Mouse (Mus musculus) urinary bladder, adult 18-20 months (tissue): ENCODE measurements around the gene Cyp2c23.

ENCODE experiments used
- DNase-seq, 2 experiments: peaks; one replicate each; pipeline ENCODE4 v3.0.0; 2022; ENCODE audit warnings: low spot score in 2 of 2, mixed read lengths in 2 of 2

Cyp2c23 gene

DNA sequence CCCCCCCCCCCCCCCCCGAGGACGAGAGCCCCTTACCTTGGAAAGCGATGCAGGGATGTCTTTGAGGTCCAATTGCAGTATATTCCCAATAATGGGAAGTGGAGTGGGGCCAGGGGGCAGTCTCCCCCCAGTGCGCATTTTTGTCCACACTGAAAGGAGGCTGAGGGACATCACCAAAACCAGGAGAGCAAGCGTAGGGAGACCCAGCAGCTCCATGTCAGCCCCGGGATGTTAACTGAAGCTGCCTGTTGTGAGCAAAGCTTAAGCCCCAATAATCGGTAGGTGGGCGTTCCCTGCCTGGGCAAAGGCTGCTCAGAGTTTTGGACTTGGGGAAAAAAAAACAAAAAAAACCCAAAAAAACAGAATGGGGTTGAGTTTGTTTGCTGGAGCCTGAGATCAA lies at the start of gene Cyp2c23:
Gene Cyp2c23 (minus strand): TSS at position 237 of the 400 bp plus-strand sequence.
- no peak for DNase-seq

DNA sequence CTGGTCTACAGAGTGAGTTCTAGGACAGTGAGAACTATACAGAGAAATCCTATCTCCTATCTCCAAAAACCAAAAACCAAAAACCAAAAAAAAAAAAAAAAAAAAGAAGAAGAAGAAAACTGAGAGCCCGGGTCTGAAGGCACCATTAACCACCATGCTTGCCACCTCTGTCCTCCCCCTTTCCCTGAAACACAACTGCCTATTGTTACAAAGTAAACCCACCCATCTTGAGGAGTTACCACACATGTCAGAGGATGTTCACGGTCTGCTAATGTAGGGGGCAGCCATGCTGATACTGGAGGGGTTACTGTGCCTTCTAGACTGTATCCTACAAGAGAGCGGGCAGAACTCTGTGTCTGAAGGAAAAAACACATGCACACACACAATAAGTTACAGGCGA lies 48.0 kb upstream of the Cyp2c23 start:
- DNase-seq: no peak

DNA sequence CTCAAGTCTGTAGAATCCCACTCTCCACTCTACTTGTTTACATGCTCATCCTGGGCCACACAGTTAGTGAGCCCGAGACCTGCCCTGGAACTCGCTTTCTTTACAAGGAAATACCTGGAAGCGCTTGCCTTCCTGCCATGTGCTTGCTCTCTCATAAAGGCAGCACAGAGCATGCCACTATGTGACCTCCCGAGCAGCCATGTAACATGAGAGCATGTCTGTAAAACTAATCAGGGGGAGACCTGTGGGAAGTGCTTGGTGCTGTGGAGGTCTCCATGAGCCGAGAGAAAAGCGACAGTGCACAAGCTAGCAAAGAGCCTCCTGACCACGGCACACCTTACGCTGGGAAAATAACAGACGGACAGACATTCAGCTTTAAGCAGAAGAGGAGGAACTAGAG lies 47.4 kb upstream of the Cyp2c23 start:
- DNase-seq: no peak

DNA sequence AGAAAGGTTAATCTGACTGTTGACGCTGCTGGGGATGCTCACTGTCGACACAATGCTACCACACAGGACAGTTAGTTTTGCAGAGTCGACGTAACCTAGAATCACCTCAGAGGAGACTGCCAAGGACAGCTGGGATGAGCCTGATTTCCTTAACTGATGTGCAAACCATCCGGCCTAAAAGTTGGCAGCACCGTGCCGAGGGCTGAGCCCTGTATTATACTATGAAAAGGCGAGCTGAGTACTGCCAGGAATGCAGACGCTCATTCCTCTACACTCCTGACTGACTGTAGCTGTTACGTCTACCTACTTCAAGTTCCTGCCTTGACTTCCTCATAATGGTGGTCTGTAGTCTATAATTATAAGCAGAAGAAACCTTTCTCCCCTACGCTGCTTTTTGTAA lies 46.0 kb upstream of the Cyp2c23 start:
- DNase-seq: no peak

DNA sequence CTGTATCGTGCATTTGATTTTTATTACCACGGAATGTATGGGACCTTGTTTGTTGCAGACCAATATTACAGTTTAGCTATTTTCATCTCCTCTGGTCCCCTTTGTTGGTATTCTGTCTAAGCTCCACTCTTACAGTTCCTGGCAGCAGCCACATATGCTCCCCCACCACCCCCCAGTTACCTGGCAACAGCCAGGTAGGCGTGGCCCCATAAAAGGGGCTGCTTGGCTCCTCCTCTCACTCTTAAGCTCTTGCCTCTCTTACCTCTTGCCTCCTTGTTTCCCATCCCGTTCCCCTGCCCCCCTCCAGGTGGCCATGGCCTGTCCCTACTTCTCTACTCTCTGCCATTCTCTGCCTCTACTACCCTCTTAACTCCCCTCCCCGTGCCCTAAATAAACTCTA lies 42.2 kb upstream of the Cyp2c23 start:
- DNase-seq: no peak

DNA sequence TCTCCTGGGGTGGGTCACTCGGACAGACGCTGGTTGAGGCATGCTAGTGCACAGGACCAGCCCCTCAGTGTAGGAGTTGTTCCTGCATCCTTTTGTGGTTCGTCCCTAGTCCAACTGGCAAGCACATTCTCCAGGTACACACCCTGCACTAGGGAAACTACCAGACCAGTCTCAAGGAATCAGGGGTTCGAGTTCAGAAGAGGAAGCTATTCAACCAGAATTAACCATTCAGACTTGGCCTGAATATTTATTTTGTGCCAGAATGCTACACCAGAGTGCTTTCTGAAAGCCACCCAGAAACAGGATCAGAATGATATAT lies 40.9 kb upstream of the Cyp2c23 start:
- DNase-seq: no peak

DNA sequence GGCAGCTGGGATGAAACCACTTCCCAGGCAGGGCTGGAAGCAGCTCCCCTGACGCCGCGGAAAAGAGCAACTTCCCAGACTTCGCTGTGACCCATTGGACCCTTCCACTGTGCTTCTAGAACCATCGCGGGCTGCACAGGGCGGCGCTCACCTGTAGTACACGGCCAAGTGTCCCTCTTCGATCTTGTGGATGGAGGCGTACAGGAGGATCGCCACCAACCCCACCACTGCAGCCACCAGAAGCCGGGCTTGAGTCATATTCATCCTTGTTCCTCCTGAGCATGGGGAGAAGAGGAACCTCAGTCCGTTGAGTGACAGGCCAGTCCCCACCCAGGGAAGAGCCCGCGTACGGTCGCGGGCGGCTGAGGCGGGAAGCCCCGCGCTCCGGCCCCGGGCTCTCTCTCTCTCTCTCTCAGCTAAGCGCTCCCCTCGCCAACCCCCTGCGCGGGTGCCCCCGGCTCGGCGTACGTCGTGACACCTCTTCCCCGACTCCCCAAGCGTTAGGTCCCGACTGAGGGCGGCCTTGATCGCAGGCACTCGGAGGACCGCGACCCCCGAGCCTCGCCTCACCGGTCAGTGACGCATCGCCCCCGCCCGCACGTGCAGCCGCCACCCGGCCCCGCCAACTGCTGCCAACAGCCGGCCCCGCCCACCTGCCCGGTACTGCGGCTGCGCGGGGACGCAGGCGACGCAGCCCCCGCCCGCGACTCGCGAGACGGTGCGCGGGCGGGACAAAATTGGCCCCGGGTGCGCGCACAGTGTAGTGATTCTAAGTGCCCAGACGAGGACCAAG lies 40.3 kb upstream of the Cyp2c23 start, which contains the start of gene Erlin1:
Gene Erlin1 (minus strand): TSS at position 665 of the 793 bp plus-strand sequence.
- DNase-seq: peak; percentile 83 to 87

DNA sequence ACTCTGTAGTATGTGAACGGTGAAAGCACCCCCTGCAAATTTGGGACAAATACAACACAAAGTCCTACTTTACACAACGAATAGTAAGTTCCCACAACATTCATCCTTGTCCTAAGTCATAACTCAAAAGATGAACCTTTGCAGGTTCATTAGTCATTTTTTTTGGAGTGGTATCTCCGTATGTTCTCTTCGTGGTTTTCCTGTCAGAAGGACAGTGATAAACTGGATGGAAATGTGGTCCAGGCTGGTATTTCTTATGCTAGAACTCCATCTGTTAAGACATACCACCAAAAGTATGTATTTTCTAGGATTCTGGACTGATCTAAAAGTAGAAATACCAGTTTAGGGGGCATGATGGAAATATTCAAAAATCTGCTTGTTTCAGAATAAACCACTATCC lies 39.2 kb upstream of the Cyp2c23 start:
- DNase-seq: no peak

DNA sequence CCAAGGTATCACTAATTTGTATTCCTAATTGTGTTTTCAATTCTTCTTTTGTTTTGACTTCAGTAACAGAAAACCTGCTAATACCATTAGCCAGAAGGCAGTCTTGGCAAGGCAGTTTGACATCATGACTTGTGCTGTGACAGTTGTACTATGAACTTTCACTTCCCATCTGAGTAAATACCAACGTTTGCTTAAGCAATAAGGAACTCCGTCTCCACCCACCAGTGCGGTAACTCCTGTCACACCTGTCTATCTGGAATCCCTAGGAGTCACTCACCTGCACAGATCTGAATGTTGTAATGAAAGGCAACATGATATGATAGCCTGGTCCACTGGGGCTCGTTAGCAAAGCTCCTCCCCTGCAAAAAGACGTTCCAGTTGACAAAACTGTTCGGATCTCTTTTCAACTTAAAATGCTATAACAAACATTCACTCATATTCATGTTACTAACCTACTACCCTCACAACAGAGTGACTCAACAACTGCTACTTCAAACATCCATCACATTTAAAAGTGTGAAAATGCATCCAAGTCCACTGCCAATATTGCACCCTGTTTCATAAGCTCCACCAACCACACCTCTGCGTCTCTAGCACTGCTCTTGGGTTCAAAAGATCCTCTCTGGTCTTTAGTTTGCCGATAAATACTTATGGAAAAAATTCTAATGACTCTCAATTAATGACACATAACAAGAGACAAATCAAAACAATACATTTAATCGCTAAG lies 38.5 kb upstream of the Cyp2c23 start:
- DNase-seq: peak in 1 of 2 experiments; percentile 31

DNA sequence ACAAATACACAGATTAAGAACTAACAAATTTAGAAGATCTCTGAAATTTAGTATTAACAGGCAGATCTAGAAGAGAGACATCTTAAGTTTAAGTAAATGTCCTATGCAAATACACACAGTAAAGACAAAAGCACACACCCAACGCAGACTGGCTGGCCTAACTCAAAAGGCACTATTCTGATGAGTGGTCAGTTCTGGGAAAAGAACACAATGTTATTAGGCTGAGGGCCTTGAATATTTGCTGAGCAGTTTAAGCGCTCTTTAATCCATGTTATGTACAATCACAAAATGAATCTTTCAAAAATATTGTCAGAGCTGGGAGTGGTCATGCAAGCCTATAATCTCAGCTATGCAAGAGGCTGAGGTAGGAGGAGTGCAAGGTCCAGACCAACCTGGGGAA lies 35.7 kb upstream of the Cyp2c23 start:
- DNase-seq: no peak

DNA sequence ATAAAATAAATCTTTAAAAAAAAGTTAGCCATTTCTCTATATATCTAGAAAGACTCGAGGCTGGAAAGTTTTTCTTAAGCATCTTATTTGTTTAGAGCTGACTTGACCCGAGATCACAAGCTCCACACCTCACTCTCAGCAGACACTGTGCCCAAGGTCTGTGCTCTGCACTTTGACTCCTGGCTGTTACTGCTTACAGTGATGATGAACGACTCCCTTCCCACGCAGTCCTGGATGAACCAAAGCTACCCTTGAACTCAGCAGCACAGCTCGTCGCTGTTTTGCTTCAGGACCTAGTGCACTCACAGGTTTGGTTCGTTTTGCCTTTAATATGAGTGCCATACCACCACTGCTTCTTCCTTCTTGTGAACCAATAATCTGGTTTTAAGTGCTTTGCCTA lies 34.8 kb upstream of the Cyp2c23 start:
- no peak for DNase-seq

DNA sequence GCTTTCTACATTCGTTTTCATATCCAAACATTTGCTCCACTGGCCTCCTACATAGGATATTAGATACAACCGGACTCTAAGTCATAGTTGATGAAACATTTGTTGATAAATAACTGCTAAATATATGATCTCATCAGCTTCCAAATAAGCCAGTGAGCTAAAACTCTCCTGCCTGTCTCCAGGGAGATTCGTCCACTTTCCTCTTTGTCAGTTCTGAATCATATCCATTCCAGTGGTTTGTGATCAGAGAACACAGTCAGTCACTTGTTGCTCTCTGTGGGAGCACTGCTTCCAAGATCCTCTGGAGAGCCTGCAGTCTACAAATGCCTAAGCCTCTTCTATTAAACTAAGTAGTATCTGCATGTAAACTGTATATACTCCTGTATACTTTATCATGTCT lies 31.2 kb upstream of the Cyp2c23 start:
- DNase-seq: no peak

DNA sequence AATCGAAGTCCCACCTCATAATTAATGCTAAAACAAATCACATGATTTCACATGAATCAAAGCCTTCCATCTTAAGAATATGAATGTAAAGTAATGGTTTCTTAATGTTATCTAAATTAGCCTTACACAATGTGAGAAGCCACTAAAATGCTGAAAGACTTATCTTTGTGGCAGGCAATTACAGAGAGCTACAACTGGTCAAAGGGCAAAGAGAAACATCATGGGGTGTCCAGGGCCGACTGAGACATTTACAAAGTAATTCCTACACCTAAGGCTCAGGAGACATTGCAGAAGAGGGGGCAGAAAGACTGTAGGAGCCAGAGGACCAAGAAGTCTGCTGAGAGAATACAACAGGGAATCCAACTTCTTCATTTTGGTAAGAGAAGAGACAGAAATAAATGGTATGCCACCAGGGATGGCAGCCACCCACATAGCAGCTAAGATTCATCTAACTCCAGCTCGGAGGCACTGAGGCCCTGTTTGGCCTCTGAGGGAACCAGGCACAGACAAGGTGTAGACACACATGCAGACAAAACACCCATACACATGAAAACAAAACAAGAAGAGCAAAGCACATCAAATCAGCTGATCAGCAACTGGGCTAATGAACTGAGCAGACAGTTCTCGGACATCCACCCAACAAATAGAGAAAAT lies 26.3 kb upstream of the Cyp2c23 start:
- no peak for DNase-seq

DNA sequence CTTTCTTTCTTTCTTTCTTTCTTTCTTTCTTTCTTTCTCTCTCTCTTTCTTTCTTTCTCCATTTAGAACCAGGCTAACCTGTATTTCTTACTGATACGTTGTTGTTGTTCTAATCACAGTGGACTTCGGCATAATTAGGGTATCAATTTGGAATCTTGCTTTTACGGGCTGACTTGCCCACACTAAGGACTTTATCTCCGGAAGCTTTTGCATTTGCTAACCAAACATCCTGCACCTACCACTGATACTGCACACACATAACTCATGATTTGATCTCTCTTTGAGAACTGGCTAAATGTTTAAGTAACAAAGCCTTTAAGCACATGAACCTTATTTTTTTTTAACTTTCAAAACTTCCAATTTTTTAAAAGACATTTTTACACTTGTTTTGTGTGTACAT lies 21.4 kb upstream of the Cyp2c23 start:
- no peak for DNase-seq

DNA sequence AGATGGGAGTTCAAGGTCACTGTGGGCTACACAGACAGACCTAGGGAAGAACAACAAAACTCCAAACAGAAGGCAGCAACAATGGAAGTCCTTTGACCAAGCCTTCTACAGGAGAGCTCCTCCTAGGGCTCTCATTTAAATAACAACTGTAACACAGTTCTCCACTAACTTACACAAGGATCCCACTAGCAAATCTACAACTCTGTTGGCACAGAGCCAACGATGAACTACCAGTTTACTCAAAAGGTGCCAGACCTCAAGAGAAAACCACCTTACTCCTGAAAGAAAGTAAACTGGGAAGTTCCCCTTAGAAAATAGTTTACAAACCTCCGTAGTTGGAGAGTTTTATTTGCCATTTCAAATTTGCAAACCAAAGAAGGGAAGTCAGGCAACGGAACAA lies 20.3 kb upstream of the Cyp2c23 start:
- no peak for DNase-seq

DNA sequence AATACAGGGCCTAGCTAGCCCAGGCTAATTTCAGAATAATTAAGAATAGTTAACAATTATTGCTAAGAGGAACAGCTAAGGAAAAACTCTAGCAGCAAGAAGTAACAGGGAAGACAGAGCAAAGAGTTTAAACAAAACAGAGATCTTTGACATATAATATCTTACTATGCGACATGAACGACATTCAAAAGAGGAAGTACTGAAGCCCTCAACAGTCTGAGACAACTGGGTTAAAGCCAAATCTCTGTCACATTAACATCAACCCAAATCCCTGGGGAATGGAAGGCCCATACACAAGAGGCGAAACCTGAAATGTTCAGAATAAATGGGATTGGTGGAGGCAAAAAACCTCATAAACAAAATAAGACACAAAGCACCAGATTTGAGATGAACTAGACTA lies 16.8 kb upstream of the Cyp2c23 start:
- DNase-seq: no peak

DNA sequence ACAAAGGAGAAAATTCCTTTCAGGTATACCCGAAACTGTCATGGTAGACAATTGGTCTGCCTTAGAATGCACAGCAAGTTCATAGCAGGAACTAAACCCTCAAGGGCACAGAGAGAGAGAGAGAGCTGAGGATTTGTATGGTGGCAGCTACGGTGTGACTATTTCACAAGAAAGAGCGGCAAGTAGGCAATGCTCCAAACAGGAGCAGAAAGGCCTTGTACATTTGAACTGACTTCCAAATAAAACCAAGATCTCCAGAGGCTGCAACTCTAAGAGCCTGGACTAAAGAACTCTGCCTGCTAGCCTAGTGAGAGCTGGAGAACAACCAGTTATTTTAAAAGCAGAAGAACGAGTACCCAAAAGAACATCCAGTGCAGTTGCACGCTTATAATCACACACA lies 13.1 kb upstream of the Cyp2c23 start:
- DNase-seq: no peak

DNA sequence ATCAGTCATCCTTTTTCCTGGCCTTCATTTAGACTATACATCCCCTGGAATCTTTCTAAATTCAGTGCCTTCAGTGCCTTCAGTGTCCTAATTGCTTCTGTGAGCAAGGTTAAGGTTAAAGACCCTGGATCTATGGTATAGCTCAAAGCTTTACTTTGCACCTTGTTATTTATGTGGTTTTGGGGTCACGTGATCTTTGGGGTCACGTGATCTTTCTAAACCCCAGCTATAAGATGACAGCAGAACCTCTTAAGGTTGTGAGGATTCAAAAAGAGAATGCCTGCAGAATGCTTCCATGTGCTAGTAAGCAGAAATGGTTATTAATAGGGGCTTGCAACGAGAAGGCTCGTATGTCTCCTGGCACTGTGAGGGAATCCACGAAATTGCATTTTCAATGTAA lies 4.4 kb upstream of the Cyp2c23 start:
- DNase-seq: no peak

DNA sequence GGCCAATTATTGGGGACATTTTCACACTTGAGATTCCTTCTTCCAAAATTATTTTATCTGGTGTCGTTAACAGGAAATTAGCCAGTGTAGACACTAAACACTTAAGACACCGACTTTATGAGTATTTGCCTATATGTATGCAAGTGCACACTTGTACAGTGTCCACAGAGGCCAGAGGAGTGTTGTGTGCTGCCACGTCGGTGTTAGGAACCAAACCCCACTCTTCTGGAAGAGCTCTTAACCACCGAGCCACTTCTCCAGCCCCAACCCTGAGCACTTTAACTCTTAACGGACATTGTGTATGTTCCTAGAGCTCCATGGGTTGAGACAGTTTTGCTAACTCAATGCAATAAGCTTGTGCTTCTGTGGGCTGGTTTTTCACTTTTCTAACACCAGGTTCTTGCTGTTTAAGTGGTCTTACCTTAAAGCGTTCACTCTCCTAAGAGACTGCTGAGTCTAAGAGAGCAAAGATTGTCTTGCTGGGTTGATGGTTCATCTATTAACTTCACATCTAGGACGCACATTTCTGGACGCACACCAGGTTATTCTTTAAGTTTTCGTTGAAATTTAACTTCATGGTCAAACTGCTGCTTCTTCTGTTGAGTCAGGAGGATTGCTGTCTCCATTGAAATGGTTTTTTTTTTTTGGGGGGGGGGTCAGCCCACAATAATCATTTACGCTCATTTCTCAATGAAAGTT lies 3.2 kb upstream of the Cyp2c23 start:
- DNase-seq: no peak

DNA sequence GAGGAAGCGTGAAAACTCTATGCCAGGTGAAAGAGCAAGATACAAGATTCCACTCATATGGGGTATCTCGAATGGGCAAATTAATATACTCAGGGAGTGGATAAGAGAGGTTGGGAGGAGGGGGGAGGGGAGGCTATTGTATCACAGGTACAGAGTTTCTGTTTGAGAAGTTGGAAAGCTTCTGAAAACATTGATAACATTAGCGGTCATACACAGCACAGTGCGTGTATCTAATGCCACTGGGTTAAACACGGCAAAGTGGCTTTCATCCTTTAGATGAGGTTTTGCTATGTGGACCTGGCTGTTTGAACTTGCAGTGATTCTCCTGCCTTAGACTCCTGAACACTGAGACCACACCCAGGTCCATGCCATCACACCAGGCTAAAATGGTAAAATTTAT lies 1.0 kb upstream of the Cyp2c23 start:
- no peak for DNase-seq

DNA sequence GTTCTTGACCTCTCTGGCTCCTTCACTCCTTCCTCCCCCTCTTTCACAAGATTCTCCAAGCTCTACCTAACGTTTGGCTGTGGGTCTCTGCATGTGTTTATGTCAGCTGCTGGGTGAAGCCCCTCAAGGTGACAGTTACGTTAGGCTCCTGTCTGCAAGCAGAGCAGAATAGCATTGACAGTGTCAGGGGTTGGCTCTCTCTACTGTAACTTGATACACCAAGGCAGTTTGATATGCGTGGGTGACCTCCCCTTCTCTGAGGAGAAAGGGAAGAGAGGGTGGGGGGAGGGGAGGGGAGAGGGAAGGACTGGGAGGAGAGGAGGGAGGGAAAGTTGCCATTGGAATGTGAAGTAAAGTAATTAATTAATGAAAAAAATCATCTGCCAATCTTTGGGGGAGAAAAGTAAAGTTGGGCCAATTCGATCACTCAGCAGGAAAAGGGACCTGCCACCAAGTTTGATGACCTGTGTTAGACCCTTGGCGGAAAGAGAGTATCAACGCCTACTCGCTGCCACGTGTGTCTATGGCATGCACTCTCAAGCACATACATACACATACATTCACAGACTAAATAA lies 2.0 kb downstream of the Cyp2c23 start:
- no peak for DNase-seq
